Mouse (Mus musculus): ENCODE measurements around the gene Erc2. TPM values are rescaled to one million over a fixed set of nuclear protein-coding genes. Genes with fewer than 3 reads are reported as not detected.

Erc2 gene
- polyA plus RNA-seq, 1 experiment from 2014 or later: 69.7 TPM

DNA sequence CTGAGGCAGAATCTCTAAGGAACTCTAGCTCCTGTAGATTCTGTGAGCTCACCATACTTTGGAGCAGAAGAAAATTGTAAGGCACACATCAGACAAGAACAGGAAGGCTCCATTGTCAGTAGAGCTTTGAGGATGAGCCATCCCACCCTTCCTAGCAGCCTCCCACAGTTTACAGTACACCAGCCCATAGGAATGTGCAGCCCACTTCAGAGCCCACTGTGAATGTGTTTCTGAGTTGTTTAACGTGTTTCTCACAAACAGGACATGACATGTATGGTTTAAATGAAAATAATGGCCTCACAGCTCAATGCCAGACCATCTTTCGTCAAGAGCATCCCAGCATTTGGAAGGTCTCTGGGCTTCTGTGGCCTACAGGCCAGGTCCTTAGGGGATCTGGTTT, 549.1 kb downstream of the Erc2 start:
- Histone ChIP-seq H3K9ac (replicated peaks) (no peak overlapping the region), H3K36me3 (no peaks in the 10 kb centered on the region), H3K4me1 (no peaks in the 10 kb centered on the region; the same call in 1 of the 2 replicates), H3K4me2 (replicated peaks) (no peak overlapping the region), H3K27ac (replicated peaks) (no peak overlapping the region), H3K27me3 (peaks cover 3% of the 10 kb centered on the region; the same call in 1 of the 2 replicates), H3K4me3 (no peak overlapping the region), H3K9me3 (no peaks in the 10 kb centered on the region)
- ATAC-seq (replicated peaks): no peak
- WGBS: 76% methylated on average over 2 of the region's 2 CpGs

- ATAC-seq (replicated peaks): no peak
- H3K4me3 ChIP-seq: no peak overlapping the region
- H3K9ac ChIP-seq (replicated peaks): no peak overlapping the region
- 94% methylated on average over 4 of the region's 4 CpGs for WGBS
- no peak overlapping the region for H3K4me2 ChIP-seq (replicated peaks)
- no peak overlapping the region for H3K27ac ChIP-seq (replicated peaks)
- H3K27me3 ChIP-seq: no peaks in the 10 kb centered on the region
- H3K36me3 ChIP-seq: no peaks in the 10 kb centered on the region
- no peaks in the 10 kb centered on the region for H3K9me3 ChIP-seq
- H3K4me1 ChIP-seq: no peaks in the 10 kb centered on the region
These were observed 551.5 kb downstream of the Erc2 start for GRCm38 (mm10) chr14:28173736-28174135.

DNA sequence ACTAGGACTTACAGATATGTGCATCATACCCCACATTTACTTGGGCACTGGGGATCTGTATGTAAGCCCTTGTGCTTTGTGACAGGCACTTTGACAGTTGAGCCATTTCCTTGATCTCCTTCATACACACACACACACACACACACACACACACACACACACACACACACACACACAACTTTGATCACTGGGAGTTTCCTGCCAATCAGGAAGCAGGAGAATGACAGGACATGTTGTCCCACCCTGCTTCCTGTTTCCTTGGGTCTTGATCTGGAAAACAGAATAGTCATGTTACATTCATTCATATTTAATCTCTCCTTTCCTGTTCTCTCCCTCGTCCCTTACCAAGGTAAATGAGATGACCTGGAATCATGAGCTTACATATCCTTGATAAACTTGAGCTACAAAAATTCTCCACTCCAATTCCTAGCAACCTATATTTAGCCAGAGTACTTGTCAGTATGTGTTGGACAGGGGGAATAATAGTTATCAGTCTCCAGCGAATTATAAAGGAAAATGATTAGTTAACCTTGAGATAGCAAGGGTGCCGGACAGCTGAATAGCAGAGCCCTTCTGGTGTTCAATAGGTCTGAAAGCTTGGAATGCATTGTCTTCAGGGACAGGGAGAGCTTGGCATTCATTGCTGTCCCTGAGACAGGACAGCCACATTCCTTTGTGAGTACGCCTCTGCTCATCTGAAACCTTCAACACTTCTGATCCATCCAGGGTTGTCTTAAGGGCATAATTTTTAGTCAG, 559.0 kb downstream of the Erc2 start:
- no peaks in the 10 kb centered on the region for H3K4me1 ChIP-seq
- ATAC-seq (replicated peaks): no peak

GRCm38 (mm10) chr14:28192711-28193364, 570.6 kb downstream of the Erc2 start:
- no peak for ATAC-seq (replicated peaks)
- H3K4me3 ChIP-seq: no peak overlapping the region
- 73% methylated on average over 8 of the region's 8 CpGs for WGBS

More for the DNA sequence above, 559.0 kb downstream of the Erc2 start:
- Histone ChIP-seq H3K9ac (replicated peaks) (no peak overlapping the region), H3K9me3 (no peaks in the 10 kb centered on the region), H3K27ac (replicated peaks) (no peak overlapping the region), H3K27me3 (no peaks in the 10 kb centered on the region), H3K36me3 (no peaks in the 10 kb centered on the region), H3K4me3 (no peak overlapping the region), H3K4me2 (replicated peaks) (no peak overlapping the region)
- WGBS: 30% methylated on average over 4 of the region's 4 CpGs

DNA sequence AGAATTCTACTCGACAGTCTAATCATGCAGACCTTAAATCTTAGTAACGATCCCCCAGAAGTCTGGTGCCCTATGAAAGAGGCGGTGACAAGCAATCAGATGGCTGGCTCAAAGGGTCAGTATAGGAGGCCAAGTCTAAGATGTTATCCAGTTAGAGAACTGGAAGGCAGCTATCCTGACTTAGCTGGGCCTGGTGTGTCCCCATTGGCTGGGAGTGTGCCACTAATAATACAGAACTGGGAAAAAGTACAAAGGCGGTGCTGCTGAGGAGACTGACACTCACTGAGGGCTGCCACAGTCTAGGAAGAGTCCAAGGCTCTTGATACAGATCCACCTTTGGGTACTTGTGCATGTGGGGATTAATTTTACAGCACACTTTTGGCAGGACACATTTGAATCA, 581.6 kb downstream of the Erc2 start:
- WGBS: 55% methylated on average over 4 of the region's 4 CpGs
- Histone ChIP-seq H3K9me3 (no peaks in the 10 kb centered on the region), H3K4me1 (no peaks in the 10 kb centered on the region), H3K36me3 (no peaks in the 10 kb centered on the region), H3K4me3 (no peak overlapping the region), H3K27ac (replicated peaks) (no peak overlapping the region), H3K4me2 (replicated peaks) (no peak overlapping the region), H3K27me3 (no peaks in the 10 kb centered on the region), H3K9ac (replicated peaks) (no peak overlapping the region)
- ATAC-seq (replicated peaks): no peak

More at GRCm38 (mm10) chr14:28192711-28193364, 570.6 kb downstream of the Erc2 start:
- Histone ChIP-seq H3K9ac (replicated peaks) (no peak overlapping the region), H3K27me3 (no peaks in the 10 kb centered on the region), H3K27ac (replicated peaks) (no peak overlapping the region), H3K36me3 (no peaks in the 10 kb centered on the region), H3K4me2 (replicated peaks) (no peak overlapping the region), H3K9me3 (no peaks in the 10 kb centered on the region), H3K4me1 (no peaks in the 10 kb centered on the region)

- Histone ChIP-seq H3K4me1 (no peaks in the 10 kb centered on the region), H3K27ac (replicated peaks) (no peak overlapping the region), H3K9me3 (no peaks in the 10 kb centered on the region), H3K4me2 (replicated peaks) (no peak overlapping the region), H3K9ac (replicated peaks) (no peak overlapping the region), H3K27me3 (no peaks in the 10 kb centered on the region), H3K4me3 (no peak overlapping the region), H3K36me3 (no peaks in the 10 kb centered on the region)
- 92% methylated on average over 2 of the region's 2 CpGs for WGBS
- ATAC-seq (replicated peaks): no peak
These were observed 584.1 kb downstream of the Erc2 start for GRCm38 (mm10) chr14:28206303-28206702.

GRCm38 (mm10) chr14:28225550-28225949, 603.3 kb downstream of the Erc2 start:
- Histone ChIP-seq H3K4me1 (no peaks in the 10 kb centered on the region), H3K36me3 (no peaks in the 10 kb centered on the region), H3K27ac (replicated peaks) (no peak overlapping the region), H3K4me3 (no peak overlapping the region), H3K9ac (replicated peaks) (no peak overlapping the region), H3K4me2 (replicated peaks) (no peak overlapping the region), H3K9me3 (no peaks in the 10 kb centered on the region), H3K27me3 (no peaks in the 10 kb centered on the region)
- 87% methylated on average over 6 of the region's 6 CpGs for WGBS
- no peak for ATAC-seq (replicated peaks)

GRCm38 (mm10) chr14:28230563-28230962, 608.3 kb downstream of the Erc2 start:
- Histone ChIP-seq H3K9ac (replicated peaks) (no peak overlapping the region), H3K4me2 (replicated peaks) (no peak overlapping the region), H3K9me3 (no peaks in the 10 kb centered on the region), H3K4me3 (no peak overlapping the region), H3K36me3 (no peaks in the 10 kb centered on the region), H3K4me1 (no peaks in the 10 kb centered on the region), H3K27me3 (no peaks in the 10 kb centered on the region), H3K27ac (replicated peaks) (no peak overlapping the region)
- 75% methylated on average over 6 of the region's 6 CpGs for WGBS
- no peak for ATAC-seq (replicated peaks)

- no peak for ATAC-seq (replicated peaks)
- no peaks in the 10 kb centered on the region for H3K9me3 ChIP-seq
- H3K4me1 ChIP-seq: no peaks in the 10 kb centered on the region
- no peak overlapping the region for H3K9ac ChIP-seq (replicated peaks)
- no peaks in the 10 kb centered on the region for H3K27me3 ChIP-seq
- H3K36me3 ChIP-seq: no peaks in the 10 kb centered on the region
- H3K27ac ChIP-seq (replicated peaks): no peak overlapping the region
- 16% methylated on average over 2 of the region's 2 CpGs for WGBS
- no peak overlapping the region for H3K4me3 ChIP-seq
- no peak overlapping the region for H3K4me2 ChIP-seq (replicated peaks)
These were observed 609.0 kb downstream of the Erc2 start for GRCm38 (mm10) chr14:28231241-28231640.

GRCm38 (mm10) chr14:28238336-28239048, 616.3 kb downstream of the Erc2 start:
- WGBS: 94% methylated on average over 9 of the region's 9 CpGs
- H3K27ac ChIP-seq (replicated peaks): no peak overlapping the region

GRCm38 (mm10) chr14:28240111-28240510, 617.9 kb downstream of the Erc2 start:
- Histone ChIP-seq H3K27ac (replicated peaks) (no peak overlapping the region), H3K4me2 (replicated peaks) (no peak overlapping the region), H3K9me3 (no peaks in the 10 kb centered on the region), H3K36me3 (no peaks in the 10 kb centered on the region), H3K4me1 (0 out of 2 replicates have a peak, but pooled peaks cover 4% of the 10 kb centered on the region), H3K4me3 (no peak overlapping the region), H3K9ac (replicated peaks) (no peak overlapping the region), H3K27me3 (no peaks in the 10 kb centered on the region)
- no peak for ATAC-seq (replicated peaks)
- WGBS: 9% methylated on average over 3 of the region's 3 CpGs

More at GRCm38 (mm10) chr14:28238336-28239048, 616.3 kb downstream of the Erc2 start:
- no peaks in the 10 kb centered on the region for H3K9me3 ChIP-seq
- no peak for ATAC-seq (replicated peaks)
- 0 out of 2 replicates have a peak, but pooled peaks cover 1% of the 10 kb centered on the region for H3K4me1 ChIP-seq
- H3K4me3 ChIP-seq: no peak overlapping the region
- H3K9ac ChIP-seq (replicated peaks): no peak overlapping the region
- no peaks in the 10 kb centered on the region for H3K27me3 ChIP-seq
- H3K36me3 ChIP-seq: no peaks in the 10 kb centered on the region
- no peak overlapping the region for H3K4me2 ChIP-seq (replicated peaks)

- ATAC-seq (replicated peaks): no peak
- WGBS: 58% methylated on average over 3 of the region's 3 CpGs
- no peak overlapping the region for H3K4me2 ChIP-seq (replicated peaks)
- H3K4me3 ChIP-seq: no peak overlapping the region
- no peaks in the 10 kb centered on the region for H3K27me3 ChIP-seq
- H3K9ac ChIP-seq (replicated peaks): no peak overlapping the region
- H3K27ac ChIP-seq (replicated peaks): no peak overlapping the region
- H3K9me3 ChIP-seq: no peaks in the 10 kb centered on the region
- H3K36me3 ChIP-seq: no peaks in the 10 kb centered on the region
- 0 out of 2 replicates have a peak, but pooled peaks cover 4% of the 10 kb centered on the region for H3K4me1 ChIP-seq
These were observed 620.5 kb downstream of the Erc2 start for GRCm38 (mm10) chr14:28242743-28243142.

All from forebrain, embryonic 15.5 days (tissue).